12 mouse cellular contexts compared by ENCODE assay signal in the genomic region with DNA sequence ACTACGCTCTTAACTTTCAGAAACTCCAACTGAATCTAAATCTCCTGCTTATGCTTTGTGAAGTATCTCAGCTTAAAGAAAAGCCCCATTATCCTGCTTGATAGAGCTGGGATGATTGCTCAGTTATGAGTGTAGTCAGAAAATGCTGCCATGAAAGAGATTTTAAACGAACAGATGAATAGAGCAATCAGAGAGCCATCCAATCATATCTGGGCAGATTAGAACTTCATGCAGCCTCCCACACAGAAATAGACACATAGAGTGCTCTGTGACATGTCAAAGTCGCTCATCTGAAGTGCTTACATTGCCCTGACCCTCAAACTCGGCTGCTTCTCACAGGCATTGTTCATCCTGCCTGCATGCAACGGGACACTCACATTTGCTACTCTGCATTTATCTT.
"Had no signal": no experiment of that assay in that cellular context is flagged by ENCODE, and none has a peak within 500 bp of the region (broad histone marks: within the 10 kb centered on the region; RNA-seq: fewer than 3 reads in every experiment).

No protein-coding gene starts in this region.

- H3K4me1 ChIP-seq: midbrain, embryonic 12.5 days; neural tube, embryonic 13.5 days had no signal

- H3K9ac ChIP-seq: limb, embryonic 13.5 days; liver, embryonic 14.5 days; midbrain, embryonic 12.5 days; neural tube, embryonic 13.5 days had no signal

- H3K4me3 ChIP-seq: limb, embryonic 13.5 days; midbrain, embryonic 12.5 days; neural tube, embryonic 13.5 days had no signal

- H3K27ac ChIP-seq: limb, embryonic 13.5 days; liver, embryonic 14.5 days; midbrain, embryonic 12.5 days; neural tube, embryonic 13.5 days had no signal

- H3K27me3 ChIP-seq: limb, embryonic 13.5 days; midbrain, embryonic 12.5 days; neural tube, embryonic 13.5 days had no signal

- H3K4me2 ChIP-seq: limb, embryonic 13.5 days; midbrain, embryonic 12.5 days; neural tube, embryonic 13.5 days had no signal

- ATAC-seq: midbrain, embryonic 16.5 days had no signal

- H3K9me3 ChIP-seq: limb, embryonic 13.5 days; midbrain, embryonic 12.5 days; neural tube, embryonic 13.5 days had no signal

- DNase-seq: left cerebral cortex, postnatal 4 days; lung, adult 18-20 months; retina, postnatal 1 day; right cerebral cortex, postnatal 4 days; spleen, adult 18-20 months; thymus, adult 2 months; thymus, postnatal 25 days had no signal

- H3K36me3 ChIP-seq: limb, embryonic 13.5 days; midbrain, embryonic 12.5 days; neural tube, embryonic 13.5 days had no signal
